Mouse (Mus musculus): ENCODE measurements at regions not wholly inside any gene's neighbourhood (a gene's known extent, or its start where the extent isn't known, plus 50 kb on each side); places are given as distances from the start of the nearest gene placed in this dataset.

GRCm38 (mm10) chr12:105898580-105899293 is 111.3 kb upstream of the Vrk1 start:
- no peak for DNase-seq

GRCm38 (mm10) chr12:105899294-105899909 is 110.6 kb upstream of the Vrk1 start:
- DNase-seq, result no peak

GRCm38 (mm10) chr12:105900479-105900878 is 109.5 kb upstream of the Vrk1 start:
- DNase-seq, result no peak

DNA sequence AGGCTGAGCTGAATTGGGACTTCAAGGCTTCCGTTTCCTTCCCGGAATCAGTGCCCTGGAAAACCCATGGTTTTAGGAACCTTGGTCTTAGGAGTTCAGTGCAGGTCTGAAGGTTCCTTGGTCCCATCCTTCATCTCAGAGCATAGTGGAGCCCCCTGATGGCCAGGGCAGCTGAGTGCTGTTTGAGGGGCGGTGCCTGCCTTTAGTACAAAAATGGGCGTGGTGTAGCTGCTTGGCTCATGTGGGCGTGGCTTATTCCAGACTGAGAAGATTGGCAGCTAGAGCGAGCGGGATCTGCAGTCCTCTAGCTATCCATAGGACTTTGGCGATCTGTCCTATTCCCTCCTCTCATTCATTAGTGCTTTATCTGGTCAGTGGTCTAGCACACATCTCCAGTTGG is 107.0 kb upstream of the Vrk1 start:
- DNase-seq, result no peak

GRCm38 (mm10) chr12:105906584-105906983 is 103.4 kb upstream of the Vrk1 start:
- DNase-seq, result peak; percentile 51

DNA sequence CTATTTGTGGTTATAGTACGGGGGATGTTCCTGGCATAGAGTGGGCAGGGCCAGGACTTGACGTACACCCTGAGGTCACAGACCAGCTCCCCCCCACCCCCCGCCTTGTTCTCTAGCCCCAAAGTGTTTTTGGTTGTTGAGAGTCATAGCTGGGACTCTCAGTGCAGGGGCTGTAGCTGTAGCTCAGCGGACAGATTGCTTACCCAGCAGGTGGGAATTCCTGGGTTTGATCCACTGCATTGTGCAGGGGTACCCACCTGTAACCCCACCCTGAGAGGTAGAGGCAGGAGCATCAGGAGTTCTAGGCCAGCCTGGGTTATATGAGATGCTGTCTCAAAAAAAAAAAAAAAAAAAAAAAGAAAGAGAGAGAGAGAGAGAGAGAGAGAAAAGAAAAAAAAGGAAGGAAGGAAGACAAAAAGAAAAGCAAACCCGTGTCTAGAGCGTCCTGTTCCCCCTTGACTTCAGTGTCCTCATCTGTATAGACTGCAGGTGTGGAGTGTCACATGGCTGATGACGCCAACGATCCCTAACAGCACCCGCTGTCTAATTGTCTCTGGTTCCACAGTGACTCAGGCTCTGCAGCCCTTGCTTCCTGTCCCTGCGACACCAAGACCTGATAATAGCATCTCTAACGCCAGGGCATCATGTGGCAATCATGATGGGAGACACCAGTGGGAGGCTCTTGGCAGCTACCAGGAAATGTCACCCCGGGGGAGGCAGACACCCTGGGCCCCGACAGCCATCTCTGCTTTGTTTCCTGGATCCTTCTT is 102.0 kb upstream of the Vrk1 start:
- DNase-seq, result peak; percentile 17

DNA sequence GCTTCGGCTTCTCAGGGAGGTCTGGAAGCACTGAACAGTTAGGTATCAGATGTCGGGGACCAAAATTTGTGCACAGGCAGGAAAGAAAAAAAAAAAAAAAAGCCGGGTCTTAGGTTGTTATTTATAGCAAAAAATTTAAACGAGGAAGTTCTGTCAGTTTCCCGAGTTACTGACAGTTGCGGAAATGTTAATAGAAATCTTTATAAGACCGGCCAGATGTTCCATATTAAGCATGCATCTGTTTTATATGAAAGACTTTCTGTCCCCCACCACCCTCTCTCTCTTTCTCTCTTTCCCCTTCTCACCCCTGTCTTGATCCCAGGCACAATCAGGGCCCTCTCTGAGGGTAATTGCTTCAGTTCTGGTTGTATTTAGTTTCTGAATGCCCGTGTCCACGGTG is 98.5 kb upstream of the Vrk1 start:
- no peak for DNase-seq

GRCm38 (mm10) chr12:105917388-105917963 is 92.6 kb upstream of the Vrk1 start:
- DNase-seq, result no peak

- DNase-seq, result no peak
Observed at GRCm38 (mm10) chr12:105918775-105919174, 91.3 kb upstream of the Vrk1 start.

DNA sequence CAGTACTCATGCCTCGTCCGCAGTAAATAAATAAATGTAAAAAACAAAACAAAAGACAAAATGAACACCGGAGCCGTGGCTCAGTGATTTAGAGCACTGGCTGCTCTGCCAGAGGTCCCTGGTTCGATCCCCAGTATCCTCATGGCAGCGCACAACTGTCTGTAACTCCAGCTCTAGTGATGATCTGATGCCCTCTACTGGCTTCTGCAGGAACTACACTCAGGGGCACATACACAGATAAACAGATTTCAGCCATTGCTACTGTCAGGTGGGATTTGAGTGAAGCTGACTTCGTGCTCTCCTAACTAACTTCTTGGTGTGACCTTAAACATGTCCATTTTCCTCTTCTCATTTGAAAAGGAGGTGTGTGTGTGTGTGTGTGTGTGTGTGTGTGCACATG is 82.8 kb upstream of the Vrk1 start:
- DNase-seq, result no peak

DNA sequence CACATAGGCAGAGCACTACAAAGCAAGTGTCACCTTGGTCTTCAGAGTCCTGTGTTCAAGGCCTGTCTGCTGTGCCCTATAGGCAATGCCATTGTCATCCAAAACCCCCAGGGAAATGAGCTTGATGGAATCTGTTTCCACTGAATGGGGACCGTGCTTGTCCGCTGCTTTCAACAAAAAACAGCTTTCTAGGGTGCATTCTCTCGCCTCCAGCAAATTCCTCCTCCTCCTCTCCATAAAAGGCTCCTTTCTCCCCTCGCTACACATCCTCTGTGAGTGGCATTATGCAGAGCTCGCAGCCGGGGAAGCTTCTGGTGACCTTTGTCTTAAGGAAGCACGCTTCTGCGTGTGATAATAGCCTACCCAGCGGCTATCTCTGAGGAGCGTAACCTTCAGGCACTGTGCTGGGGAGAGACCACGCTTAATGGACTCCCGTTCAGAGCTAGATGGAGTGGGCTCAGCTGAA is 80.5 kb upstream of the Vrk1 start:
- DNase-seq, result no peak

- peak; percentile 15 for DNase-seq
Observed at GRCm38 (mm10) chr12:105935441-105935880, 74.6 kb upstream of the Vrk1 start.

- DNase-seq, result no peak
Observed at GRCm38 (mm10) chr12:105936812-105937530, 73.1 kb upstream of the Vrk1 start.

DNA sequence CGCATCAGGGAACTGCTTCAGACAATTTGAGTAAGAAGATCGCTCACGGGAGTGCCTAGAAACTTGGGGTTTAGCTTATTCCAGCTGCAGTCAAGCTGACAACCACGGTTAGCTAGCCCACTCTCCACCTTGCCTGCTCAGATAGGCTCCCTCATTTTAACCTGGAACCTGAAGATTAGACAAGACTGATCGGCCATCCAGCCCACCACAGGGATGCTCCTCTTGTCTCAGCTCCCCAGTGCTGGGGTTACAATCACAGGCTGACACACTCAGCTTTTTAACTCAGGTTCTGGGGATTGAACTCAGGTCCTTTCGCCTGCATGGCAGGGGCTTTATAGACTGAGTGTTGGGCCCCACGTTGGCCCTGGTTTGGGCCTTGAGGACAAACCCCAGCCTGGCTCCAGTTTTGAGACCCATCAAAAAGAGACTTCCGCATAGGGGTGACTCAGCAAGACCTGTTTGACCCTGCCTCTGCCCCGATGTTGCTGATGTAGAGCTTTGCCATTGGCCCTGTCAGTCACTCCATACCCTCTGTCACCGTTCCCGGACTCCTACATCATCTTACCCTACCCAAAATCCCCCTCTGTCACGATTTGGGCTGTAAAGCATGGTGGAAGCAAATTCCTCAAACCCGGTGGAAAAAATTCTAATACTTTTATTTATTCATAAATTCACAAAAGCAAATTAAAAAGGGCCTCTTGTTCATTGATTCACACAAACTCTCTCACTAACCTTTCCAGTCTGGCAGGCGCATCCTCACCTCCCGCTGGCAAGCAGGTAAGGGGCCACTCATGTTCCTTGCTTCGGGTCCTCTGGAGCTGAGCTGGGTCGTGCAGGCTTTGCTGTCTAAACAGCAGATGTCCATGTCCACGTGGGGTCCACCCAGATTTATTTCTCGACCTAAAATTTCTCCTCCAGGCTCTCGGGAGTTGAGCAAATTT is 67.6 kb upstream of the Vrk1 start:
- no peak for DNase-seq

GRCm38 (mm10) chr12:105943077-105943433 is 67.0 kb upstream of the Vrk1 start:
- no peak for DNase-seq

DNA sequence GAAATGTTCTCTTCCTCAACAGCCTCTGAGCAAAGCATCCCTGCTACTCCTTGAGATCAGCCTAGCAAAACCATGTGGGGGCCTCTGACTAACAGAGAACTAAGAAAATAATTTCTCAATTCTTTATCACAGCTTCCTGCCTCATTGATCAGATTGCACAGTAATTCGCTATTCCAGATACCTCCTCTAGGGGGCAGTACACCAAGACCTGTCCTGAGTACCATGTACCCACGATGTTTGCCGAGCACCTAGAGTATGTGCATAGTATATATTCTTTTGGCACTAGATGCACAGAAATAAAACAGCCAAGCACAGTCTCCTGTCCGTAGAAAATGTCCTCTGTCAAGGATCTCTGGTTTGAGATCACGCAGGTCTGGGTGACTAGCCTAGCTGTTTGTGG is 62.7 kb upstream of the Vrk1 start:
- DNase-seq, result no peak

- DNase-seq, result no peak
Observed at GRCm38 (mm10) chr12:105948322-105948721, 61.7 kb upstream of the Vrk1 start.

DNA sequence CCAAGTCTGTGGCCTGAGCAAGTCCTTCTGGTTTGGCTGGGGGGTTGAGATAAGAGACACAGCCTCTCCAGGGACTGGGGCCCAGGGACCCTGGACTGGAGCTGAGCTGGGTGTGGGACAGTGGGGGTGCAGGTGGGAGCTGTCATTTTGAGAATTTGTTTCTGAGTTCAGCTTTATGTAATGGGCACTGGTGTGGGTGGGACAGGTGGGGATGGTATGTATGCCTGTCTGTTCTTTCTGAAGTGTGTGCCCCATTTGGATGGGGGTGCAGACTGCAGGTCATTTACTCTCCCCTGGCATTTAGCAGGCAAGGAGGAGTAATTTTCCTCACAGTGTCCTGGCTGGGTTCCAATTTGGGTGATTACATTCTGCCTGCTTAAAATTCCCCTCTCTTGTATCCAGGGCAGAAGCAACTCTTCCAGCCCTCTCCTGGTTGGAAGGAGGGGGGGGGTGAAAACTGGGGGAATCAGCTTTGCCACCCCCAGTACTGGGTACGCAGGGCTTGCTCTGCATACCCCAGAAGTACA is 54.2 kb upstream of the Vrk1 start:
- peak; percentile 56 for DNase-seq

- no peak for DNase-seq
Observed at GRCm38 (mm10) chr12:105959756-105960155, 50.3 kb upstream of the Vrk1 start.
